Mouse (Mus musculus) olfactory bulb, adult 2 months (tissue): Measurements from ENCODE around the gene Tnip1.

Experiments used
- CTCF ChIP-seq: fragments of 200-500 bp; IDR thresholded peaks from 2 replicates; pipeline ENCODE4 v1.5.1; 2012; ENCODE audit warnings: low read depth, mild to moderate bottlenecking, low read length, moderate library complexity; ENCODE audit not compliant: insufficient read depth
- POLR2A ChIP-seq: fragments of 200-500 bp; IDR thresholded peaks from 2 replicates; pipeline ENCODE4 v1.6.1; 2012; ENCODE audit warnings: mild to moderate bottlenecking, low read depth, low read length, moderate library complexity; ENCODE audit not compliant: insufficient read depth

DNA sequence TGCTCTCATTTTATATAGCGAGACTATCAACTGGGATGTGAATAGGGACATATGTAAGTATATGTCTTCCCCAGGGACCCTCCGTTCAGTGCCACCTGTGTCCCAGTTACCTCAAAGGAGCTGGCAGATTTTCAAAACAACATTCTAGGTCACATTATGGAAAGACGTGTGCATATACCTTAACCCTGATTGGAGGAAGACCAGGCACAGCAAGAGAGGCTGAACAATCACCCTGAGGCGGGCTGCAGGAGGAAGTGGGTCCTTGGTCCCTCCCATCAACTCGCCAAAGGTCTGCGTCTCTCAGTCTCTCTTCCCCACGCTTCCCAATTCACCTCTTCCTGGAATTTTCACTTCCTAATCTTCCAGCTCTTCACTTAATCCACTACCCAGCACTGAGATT is 5.8 kb downstream of the Tnip1 start:
- TF ChIP-seq CTCF (no peak), POLR2A (no peak)
